Mouse (Mus musculus) adrenal gland (tissue): ENCODE results near the gene Plvap.

Experiments used
- intact Hi-C: fragments of 180-260 bp; cut with DNase I; formaldehyde crosslinking; loops from one replicate; pipeline ENCODE4 v1.15.1; 2025

Plvap gene

GRCm38 (mm10) chr8:71488454-71488853, 23.1 kb downstream of the Plvap start:
- intact Hi-C loops, result no loop called here

- intact Hi-C loops, result no loop called here
Observed at GRCm38 (mm10) chr8:71487691-71488445, 23.7 kb downstream of the Plvap start, which contains the start of gene Gtpbp3. TSS of gene Gtpbp3 (plus strand) at chr8:71488103.

GRCm38 (mm10) chr8:71486136-71486529, 25.4 kb downstream of the Plvap start:
- intact Hi-C loops, result no loop called here

- intact Hi-C loops, result no loop called here
Observed at GRCm38 (mm10) chr8:71485142-71486135, 26.1 kb downstream of the Plvap start, which contains the start of gene Ano8. TSS of gene Ano8 (minus strand) at chr8:71485963.

- intact Hi-C loops, result no loop called here
Observed at GRCm38 (mm10) chr8:71484736-71485135, 26.8 kb downstream of the Plvap start.

GRCm38 (mm10) chr8:71483932-71484331, 27.6 kb downstream of the Plvap start:
- intact Hi-C loops, result no loop called here

- intact Hi-C loops, result no loop called here
Observed at GRCm38 (mm10) chr8:71478943-71479342, 32.6 kb downstream of the Plvap start.

GRCm38 (mm10) chr8:71477196-71477845, 34.2 kb downstream of the Plvap start:
- intact Hi-C loops, result no loop called here

- intact Hi-C loops, result no loop called here
Observed at GRCm38 (mm10) chr8:71476099-71476940, 35.2 kb downstream of the Plvap start.

- intact Hi-C loops, result no loop called here
Observed at GRCm38 (mm10) chr8:71475702-71476075, 35.9 kb downstream of the Plvap start.

GRCm38 (mm10) chr8:71474785-71475701, 36.5 kb downstream of the Plvap start:
- intact Hi-C loops, result no loop called here

GRCm38 (mm10) chr8:71474344-71474743, 37.2 kb downstream of the Plvap start:
- intact Hi-C loops, result no loop called here

GRCm38 (mm10) chr8:71472601-71473386, 38.8 kb downstream of the Plvap start:
- intact Hi-C loops, result no loop called here

- intact Hi-C loops, result no loop called here
Observed at GRCm38 (mm10) chr8:71471861-71472260, 39.7 kb downstream of the Plvap start.

GRCm38 (mm10) chr8:71470913-71471255, 40.7 kb downstream of the Plvap start:
- intact Hi-C loops, result no loop called here

GRCm38 (mm10) chr8:71470146-71470912, 41.2 kb downstream of the Plvap start:
- intact Hi-C loops, result no loop called here

- intact Hi-C loops, result no loop called here
Observed at GRCm38 (mm10) chr8:71469411-71469810, 42.1 kb downstream of the Plvap start.

- intact Hi-C loops, result no loop called here
Observed at GRCm38 (mm10) chr8:71468916-71469315, 42.6 kb downstream of the Plvap start, which contains the start of gene Dda1. TSS of gene Dda1 (plus strand) at chr8:71469199.
